ENCODE assay signal across 8 mouse cellular contexts in the genomic region with DNA sequence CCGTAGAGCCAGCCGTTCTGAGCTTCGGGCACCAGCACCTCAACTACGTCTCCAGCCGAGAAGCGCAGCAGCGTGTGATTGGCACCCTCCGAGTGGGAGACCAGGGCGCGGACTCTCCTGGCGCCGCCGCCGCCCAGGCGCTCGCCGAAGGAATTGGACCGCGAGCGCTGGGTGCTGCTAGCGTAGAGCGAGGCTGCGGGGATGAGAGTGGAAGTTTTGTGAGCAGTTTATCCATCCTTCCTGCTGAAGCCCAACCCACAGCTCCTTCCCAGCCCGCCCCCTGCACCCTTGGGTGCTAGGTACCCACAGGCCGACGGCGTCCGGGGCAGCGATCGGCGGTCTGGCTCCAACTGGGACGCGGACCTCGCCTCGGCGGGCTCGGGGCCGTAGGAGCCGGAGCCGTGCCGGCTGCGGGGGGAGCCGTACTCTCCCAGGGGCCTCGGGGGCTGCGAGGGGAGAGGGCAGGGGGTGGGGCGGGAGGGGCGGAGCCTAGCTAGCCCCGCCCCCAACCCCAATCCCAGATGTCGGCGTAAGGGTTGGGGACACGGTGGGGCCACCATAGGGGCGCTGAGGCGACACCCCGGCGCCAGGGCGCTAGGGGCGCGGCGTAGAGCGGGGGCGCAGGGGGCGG. TPM values are rescaled to one million over a fixed set of nuclear protein-coding genes. Genes with fewer than 3 reads are reported as not detected.
DNase-seq lines count a peak whose midpoint lies in the region; ATAC-seq lines count a peak whose summit lies in the region.

No protein-coding gene starts in this region.

- 1% methylated on average over 60 of the region's 62 CpGs for WGBS in hindbrain, embryonic 10.5 days
- WGBS in limb, embryonic 15.5 days, result 1% methylated on average over 56 of the region's 62 CpGs
- 1% methylated on average over 56 of the region's 62 CpGs for WGBS in neural tube, embryonic 12.5 days

- H3K4me3 ChIP-seq in hindbrain, embryonic 10.5 days, result peak overlapping the region; percentile 82
- peak overlapping the region; percentile 63 for H3K4me3 ChIP-seq in limb, embryonic 15.5 days
- peak overlapping the region; percentile 63 for H3K4me3 ChIP-seq in neural tube, embryonic 12.5 days

- H3K27me3 ChIP-seq in hindbrain, embryonic 10.5 days (ENCODE audit: insufficient read depth, poor library complexity, severe bottlenecking), result peaks cover 80% of the 10 kb centered on the region
- peaks cover 35% of the 10 kb centered on the region for H3K27me3 ChIP-seq in limb, embryonic 15.5 days
- peaks cover 57% of the 10 kb centered on the region for H3K27me3 ChIP-seq in neural tube, embryonic 12.5 days (replicated peaks)

- H3K36me3 ChIP-seq in hindbrain, embryonic 10.5 days, result no peaks in the 10 kb centered on the region
- H3K36me3 ChIP-seq in limb, embryonic 15.5 days, result no peaks in the 10 kb centered on the region
- H3K36me3 ChIP-seq in neural tube, embryonic 12.5 days, result no peaks in the 10 kb centered on the region

- peak; percentile 57 for ATAC-seq in limb, embryonic 15.5 days (ENCODE audit: insufficient number of reproducible peaks, low FRiP score, low TSS enrichment, low read depth)
- ATAC-seq in neural tube, embryonic 12.5 days (ENCODE audit: low FRiP score, low read depth), result peak; percentile 63

- no peaks in the 10 kb centered on the region for H3K9me3 ChIP-seq in hindbrain, embryonic 10.5 days
- no peaks in the 10 kb centered on the region for H3K9me3 ChIP-seq in limb, embryonic 15.5 days
- no peaks in the 10 kb centered on the region for H3K9me3 ChIP-seq in neural tube, embryonic 12.5 days

- H3K4me2 ChIP-seq in limb, embryonic 15.5 days, result peak overlapping the region; percentile 100
- H3K4me2 ChIP-seq in neural tube, embryonic 12.5 days (replicated peaks), result peak overlapping the region; percentile 100

- peak overlapping the region; percentile 58 for H3K9ac ChIP-seq in limb, embryonic 15.5 days
- peak overlapping the region; percentile 71 for H3K9ac ChIP-seq in neural tube, embryonic 12.5 days

- H3K4me1 ChIP-seq in hindbrain, embryonic 10.5 days (replicated peaks), result peaks cover 30% of the 10 kb centered on the region
- H3K4me1 ChIP-seq in limb, embryonic 15.5 days, result peaks cover 28% of the 10 kb centered on the region
- H3K4me1 ChIP-seq in neural tube, embryonic 12.5 days, result peaks cover 18% of the 10 kb centered on the region

- peak; percentile 62 for DNase-seq in embryo, embryonic 10.5 days (ENCODE audit: low spot score)
- DNase-seq in embryo, embryonic 10 days (ENCODE audit: low spot score), result no peak
- peak; percentile 36 for DNase-seq in urinary bladder, postnatal 14 days (ENCODE audit: low spot score)
- no peak for DNase-seq in urinary bladder, postnatal 10 days (ENCODE audit: low spot score)
- peak; percentile 44 for DNase-seq in hindbrain, embryonic 10.5 days (ENCODE audit: low spot score)
- no peak for DNase-seq in cerebellum, adult 18-20 months

- peak overlapping the region; percentile 85 for H3K27ac ChIP-seq in hindbrain, embryonic 10.5 days
- H3K27ac ChIP-seq in limb, embryonic 15.5 days, result peak overlapping the region; percentile 57
- H3K27ac ChIP-seq in neural tube, embryonic 12.5 days, result no peak overlapping the region

RNA-seq across cellular contexts. Expression of gene Slc16a8, which starts 6.6 kb away (rescaled TPM):
- polyA plus RNA-seq in hindbrain, embryonic 10.5 days (2016; fragmentation: Nextera tagmentation; extraction: Ambion mirVana), result 0.14 and 0.26 TPM in 2 replicates
- polyA plus RNA-seq in limb, embryonic 15.5 days (2015; fragmentation: Nextera tagmentation; extraction: Ambion mirVana), result 0.12 and 0.36 TPM in 2 replicates
- 0.14 and 0.27 TPM in 2 replicates for polyA plus RNA-seq in neural tube, embryonic 12.5 days (2016; fragmentation: Nextera tagmentation; extraction: Ambion mirVana)

RNA-seq across cellular contexts. Expression of gene Baiap2l2, which starts 24.1 kb away (rescaled TPM):
- polyA plus RNA-seq in hindbrain, embryonic 10.5 days (2016; fragmentation: Nextera tagmentation; extraction: Ambion mirVana), result 1.7 and 2.0 TPM in 2 replicates
- 17.2 and 19.7 TPM in 2 replicates for polyA plus RNA-seq in limb, embryonic 15.5 days (2015; fragmentation: Nextera tagmentation; extraction: Ambion mirVana)
- polyA plus RNA-seq in neural tube, embryonic 12.5 days (2016; fragmentation: Nextera tagmentation; extraction: Ambion mirVana), result 2.6 and 2.7 TPM in 2 replicates

RNA-seq across cellular contexts. Expression of gene Gm49486, which starts 32.0 kb away (rescaled TPM):
- 0.14 and 0.21 TPM in 2 replicates for polyA plus RNA-seq in hindbrain, embryonic 10.5 days (2016; fragmentation: Nextera tagmentation; extraction: Ambion mirVana)
- polyA plus RNA-seq in limb, embryonic 15.5 days (2015; fragmentation: Nextera tagmentation; extraction: Ambion mirVana), result 1.1 and 1.2 TPM in 2 replicates
- polyA plus RNA-seq in neural tube, embryonic 12.5 days (2016; fragmentation: Nextera tagmentation; extraction: Ambion mirVana), result 1.3 and 1.5 TPM in 2 replicates

RNA-seq across cellular contexts. Expression of gene Pick1, which starts 32.2 kb away (rescaled TPM):
- 45.0 and 47.8 TPM in 2 replicates for polyA plus RNA-seq in hindbrain, embryonic 10.5 days (2016; fragmentation: Nextera tagmentation; extraction: Ambion mirVana)
- 43.8 and 45.8 TPM in 2 replicates for polyA plus RNA-seq in limb, embryonic 15.5 days (2015; fragmentation: Nextera tagmentation; extraction: Ambion mirVana)
- polyA plus RNA-seq in neural tube, embryonic 12.5 days (2016; fragmentation: Nextera tagmentation; extraction: Ambion mirVana), result 72.6 and 78.2 TPM in 2 replicates

Comparison
In these comparisons a context has a peak if more than half of its experiments do, and no peak if none do; other contexts are left out.
1. DNase-seq: peak in embryo, embryonic 10.5 days (single experiment), urinary bladder, postnatal 14 days (single experiment) and hindbrain, embryonic 10.5 days (single experiment); none in embryo, embryonic 10 days (single experiment), urinary bladder, postnatal 10 days (single experiment) and cerebellum, adult 18-20 months (0 of 2).
2. Peak in every context shown above with its lines, with median percentiles within 50 percentile points of each other: H3K4me3 ChIP-seq.